Mouse (Mus musculus) splenic B cell, adult 2 months (primary cell): ENCODE measurements around the gene Grap2.

ENCODE experiments used
- DNase-seq: peaks from one replicate; pipeline ENCODE4 v3.0.0-alpha.2; 2011; ENCODE audit warnings: low read depth, low spot score
- H3K27me3 ChIP-seq: 2 replicates; pipeline ENCODE4 v1.6.1; 2012; ENCODE audit warnings: mild to moderate bottlenecking, low read length, moderate library complexity, mixed read lengths; ENCODE audit not compliant: control insufficient read depth, poor library complexity, insufficient read depth, severe bottlenecking
- H3K36me3 ChIP-seq: 2 replicates; pipeline ENCODE4 v1.6.1; 2012; ENCODE audit warnings: mild to moderate bottlenecking, low read length, moderate library complexity, mixed read lengths; ENCODE audit not compliant: control insufficient read depth, poor library complexity, insufficient read depth, severe bottlenecking

The Grap2 gene

GRCm38 (mm10) chr15:80604026-80604425, 31.6 kb downstream of the Grap2 start:
- Histone ChIP-seq H3K27me3 (no peaks in the 10 kb centered on the region), H3K36me3 (no peaks in the 10 kb centered on the region; the same call in 1 of the 2 replicates)
- no peak for DNase-seq

GRCm38 (mm10) chr15:80607970-80608369, 35.6 kb downstream of the Grap2 start:
- DNase-seq: no peak
- Histone ChIP-seq H3K27me3 (no peaks in the 10 kb centered on the region), H3K36me3 (no peaks in the 10 kb centered on the region; the same call in 1 of the 2 replicates)

GRCm38 (mm10) chr15:80610335-80610734, 37.9 kb downstream of the Grap2 start:
- no peak for DNase-seq
- H3K27me3 ChIP-seq: no peaks in the 10 kb centered on the region
- no peaks in the 10 kb centered on the region for H3K36me3 ChIP-seq

GRCm38 (mm10) chr15:80611478-80611877, 39.1 kb downstream of the Grap2 start:
- no peaks in the 10 kb centered on the region for H3K36me3 ChIP-seq
- peak; percentile 55 for DNase-seq
- H3K27me3 ChIP-seq: no peaks in the 10 kb centered on the region

- DNase-seq: peak; percentile 45
- H3K27me3 ChIP-seq: no peaks in the 10 kb centered on the region
- no peaks in the 10 kb centered on the region for H3K36me3 ChIP-seq
Measured at GRCm38 (mm10) chr15:80613904-80614303, 41.5 kb downstream of the Grap2 start.

DNA sequence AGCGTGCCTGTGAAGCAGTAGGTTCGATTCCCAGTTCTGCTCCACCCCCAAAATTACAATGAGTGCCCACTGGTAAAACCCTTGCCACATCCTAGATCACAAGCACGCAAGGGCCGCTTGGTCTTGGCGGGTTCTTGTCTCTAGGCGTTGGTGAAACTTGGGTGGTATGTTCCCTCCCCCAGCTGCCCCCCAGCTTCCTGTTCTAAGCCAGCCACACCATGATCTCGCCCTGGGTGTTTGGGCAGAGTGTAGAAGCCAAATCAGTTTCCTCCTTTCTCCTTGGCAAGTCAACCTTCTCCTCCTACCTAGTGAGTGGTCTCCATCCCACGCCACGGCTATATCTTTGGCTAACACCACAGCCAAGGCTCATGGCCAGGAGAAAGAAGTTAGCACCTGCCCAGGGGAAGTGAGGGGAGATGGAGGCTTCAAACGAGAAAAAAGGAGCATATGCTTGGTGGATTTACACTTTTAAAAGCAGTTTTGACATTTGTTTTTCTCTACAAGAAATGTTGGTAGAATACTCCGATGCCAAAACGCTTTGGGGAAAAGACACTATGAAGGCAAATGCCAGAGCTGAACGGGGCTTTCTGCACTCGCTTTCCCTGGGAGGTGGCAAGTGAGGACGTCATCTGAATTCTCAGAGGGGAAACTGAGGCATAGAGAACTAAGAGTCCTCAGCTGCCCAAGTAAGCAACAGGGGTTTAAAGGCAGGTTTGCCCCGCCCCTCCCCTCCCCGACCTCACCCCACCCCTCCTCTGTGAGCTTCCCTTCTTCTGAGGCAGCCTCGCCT, 42.3 kb downstream of the Grap2 start:
- peak; percentile 69 for DNase-seq
- Histone ChIP-seq H3K36me3 (no peaks in the 10 kb centered on the region), H3K27me3 (no peaks in the 10 kb centered on the region)

- H3K36me3 ChIP-seq: no peaks in the 10 kb centered on the region
- H3K27me3 ChIP-seq: no peaks in the 10 kb centered on the region
- no peak for DNase-seq
Measured at GRCm38 (mm10) chr15:80615290-80615570, 42.8 kb downstream of the Grap2 start.

GRCm38 (mm10) chr15:80615636-80616383, 43.4 kb downstream of the Grap2 start:
- peak; percentile 46 for DNase-seq
- H3K27me3 ChIP-seq: no peaks in the 10 kb centered on the region
- no peaks in the 10 kb centered on the region for H3K36me3 ChIP-seq

GRCm38 (mm10) chr15:80617839-80618238, 45.4 kb downstream of the Grap2 start:
- DNase-seq: peak; percentile 73
- H3K36me3 ChIP-seq: no peaks in the 10 kb centered on the region
- H3K27me3 ChIP-seq: no peaks in the 10 kb centered on the region

GRCm38 (mm10) chr15:80619166-80619565, 46.8 kb downstream of the Grap2 start:
- Histone ChIP-seq H3K27me3 (no peaks in the 10 kb centered on the region), H3K36me3 (no peaks in the 10 kb centered on the region)
- DNase-seq: peak; percentile 41

DNA sequence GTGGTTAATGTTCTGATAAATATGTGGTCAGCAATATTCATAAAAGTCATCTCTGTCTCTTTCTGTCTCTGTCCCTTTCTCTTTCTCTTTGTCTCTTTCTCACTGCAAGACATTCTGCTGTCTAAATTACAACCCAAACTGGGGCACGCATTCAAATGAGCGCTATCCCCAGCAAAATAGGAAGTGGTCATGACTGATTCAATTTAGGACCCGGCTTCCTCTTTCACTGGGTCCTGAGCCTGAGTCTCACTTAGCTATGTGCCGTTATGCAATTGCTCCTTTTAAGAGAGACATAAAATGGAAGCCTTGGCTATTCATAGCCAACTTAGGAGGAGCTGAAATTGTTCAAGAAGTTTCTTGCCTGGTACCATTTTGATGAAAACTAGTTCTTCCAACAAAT, 47.4 kb downstream of the Grap2 start:
- H3K36me3 ChIP-seq: no peaks in the 10 kb centered on the region
- no peaks in the 10 kb centered on the region for H3K27me3 ChIP-seq
- DNase-seq: peak; percentile 86

DNA sequence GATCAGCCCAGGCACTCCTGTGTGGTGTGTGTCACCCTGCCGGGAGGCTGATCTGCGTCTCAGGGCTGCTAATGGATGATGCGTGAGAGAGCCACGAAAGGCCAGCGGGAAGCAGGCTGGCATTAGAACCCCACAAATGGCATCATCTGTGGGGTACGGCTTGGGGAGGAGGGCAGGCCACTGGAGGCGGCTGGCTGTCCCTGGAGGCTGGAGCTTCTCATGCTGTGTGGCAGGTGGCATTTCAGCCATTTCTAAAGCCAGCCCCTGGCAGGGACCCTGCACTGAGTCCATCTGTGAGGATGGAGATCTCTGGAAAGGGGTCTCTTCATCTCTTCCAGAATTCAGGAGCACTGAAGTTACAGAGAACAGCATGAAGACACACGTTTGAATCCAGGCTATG, 48.0 kb downstream of the Grap2 start:
- no peaks in the 10 kb centered on the region for H3K36me3 ChIP-seq
- no peak for DNase-seq

DNA sequence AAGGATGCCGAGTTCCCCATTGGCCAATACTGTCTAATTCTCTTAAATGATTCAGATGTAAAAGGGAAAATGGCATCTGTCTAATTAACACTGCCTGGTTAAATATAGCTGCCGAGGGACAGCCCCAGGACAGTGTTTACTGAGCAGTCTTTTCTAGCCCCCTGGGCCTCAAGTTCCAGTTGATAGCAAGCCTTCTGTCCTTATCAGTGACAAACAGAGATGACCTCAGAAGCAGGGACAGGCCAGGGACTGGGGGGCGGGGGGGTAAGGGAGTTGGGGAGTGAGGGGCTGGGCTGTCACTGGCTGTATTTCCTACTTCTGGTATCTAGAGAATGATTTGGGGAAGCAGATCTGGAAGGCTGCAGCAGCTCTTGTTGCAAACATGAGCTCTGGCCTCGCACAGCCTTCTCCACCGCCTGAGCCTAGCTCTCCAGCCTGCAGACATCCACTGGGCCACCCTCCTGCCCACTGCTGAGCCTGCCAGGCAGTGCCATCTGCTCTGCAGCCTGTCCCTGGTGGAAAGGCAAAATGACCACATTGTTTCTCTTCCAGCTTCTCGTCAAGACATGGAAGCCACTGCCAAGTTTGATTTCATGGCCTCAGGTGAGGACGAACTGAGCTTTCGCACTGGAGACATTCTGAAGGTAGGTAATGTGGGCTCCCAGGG, 50.9 kb downstream of the Grap2 start:
- peak; percentile 56 for DNase-seq
- H3K27me3 ChIP-seq: no peaks in the 10 kb centered on the region
- H3K36me3 ChIP-seq: peaks cover 4% of the 10 kb centered on the region; the same call in 1 of the 2 replicates

More for the DNA sequence above, 48.0 kb downstream of the Grap2 start:
- H3K27me3 ChIP-seq: no peaks in the 10 kb centered on the region

DNA sequence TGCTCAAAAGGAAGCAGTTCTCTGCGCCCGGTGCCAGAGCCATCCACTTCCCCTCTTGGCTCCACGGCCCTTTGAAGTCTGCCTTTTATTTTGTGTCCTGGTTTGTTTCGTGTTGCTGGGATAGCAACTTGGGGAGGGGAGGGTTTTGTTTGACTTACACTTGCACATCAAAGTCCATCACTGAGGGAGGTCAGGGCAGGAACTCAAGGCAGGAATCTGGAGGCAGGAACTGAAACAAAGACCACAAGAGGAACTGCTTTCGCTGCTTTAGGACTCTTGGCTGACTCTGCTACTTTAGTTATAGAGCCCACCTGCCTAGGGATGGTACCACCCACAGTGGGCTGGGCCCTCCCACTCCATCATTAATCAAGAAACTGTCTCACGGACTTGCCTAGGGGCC, 54.1 kb downstream of the Grap2 start:
- DNase-seq: peak; percentile 43
- no peaks in the 10 kb centered on the region for H3K27me3 ChIP-seq
- peaks cover 4% of the 10 kb centered on the region for H3K36me3 ChIP-seq

DNA sequence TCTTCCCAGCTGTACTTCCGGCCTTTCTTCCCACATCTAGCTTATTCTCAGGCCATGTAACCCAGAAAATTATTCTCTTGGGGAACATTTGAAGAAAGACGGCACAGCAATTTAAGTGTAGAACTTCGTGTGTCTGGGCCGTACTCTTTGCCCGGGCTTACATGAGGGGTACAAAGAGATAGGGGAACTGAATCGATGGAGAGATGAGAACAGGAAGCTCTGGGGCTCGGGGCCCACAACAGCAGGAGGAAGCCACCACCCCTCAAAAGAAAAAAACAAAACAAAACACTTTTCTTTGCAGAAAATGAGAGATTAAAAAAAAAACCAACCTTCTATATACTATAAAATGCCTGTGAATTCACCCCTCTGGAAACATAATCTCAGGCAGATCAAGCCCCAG, 57.8 kb downstream of the Grap2 start:
- Histone ChIP-seq H3K27me3 (no peaks in the 10 kb centered on the region), H3K36me3 (peaks cover 8% of the 10 kb centered on the region)
- peak; percentile 48 for DNase-seq
